Mouse (Mus musculus) thymus, postnatal 25 days (tissue): Measurements from ENCODE around the gene Ctbs.
A peak's percentile ranks its signal among the peaks of the same experiment; 100 is the strongest.

Source experiments
- DNase-seq: peaks from one replicate; pipeline ENCODE4 v3.0.0; 2022

Ctbs gene

GRCm38 (mm10) chr3:146433681-146434350 lies 15.8 kb upstream of the Ctbs start:
- DNase-seq: no peak

GRCm38 (mm10) chr3:146434686-146435085 lies 14.9 kb upstream of the Ctbs start:
- no peak for DNase-seq

GRCm38 (mm10) chr3:146435533-146435932 lies 14.1 kb upstream of the Ctbs start:
- DNase-seq: no peak

- no peak for DNase-seq
These were observed 13.5 kb upstream of the Ctbs start for GRCm38 (mm10) chr3:146436114-146436513.

GRCm38 (mm10) chr3:146440011-146440410 lies 9.6 kb upstream of the Ctbs start:
- no peak for DNase-seq

GRCm38 (mm10) chr3:146440422-146440821 lies 9.2 kb upstream of the Ctbs start:
- no peak for DNase-seq

- DNase-seq: no peak
These were observed 7.1 kb upstream of the Ctbs start for GRCm38 (mm10) chr3:146442484-146442883.

- no peak for DNase-seq
These were observed 6.7 kb upstream of the Ctbs start for GRCm38 (mm10) chr3:146442936-146443335.

GRCm38 (mm10) chr3:146443380-146443779 lies 6.2 kb upstream of the Ctbs start:
- no peak for DNase-seq

GRCm38 (mm10) chr3:146444880-146445279 lies 4.7 kb upstream of the Ctbs start:
- DNase-seq: no peak

GRCm38 (mm10) chr3:146447156-146447555 lies 2.4 kb upstream of the Ctbs start:
- no peak for DNase-seq

- no peak for DNase-seq
These were observed 2.0 kb upstream of the Ctbs start for GRCm38 (mm10) chr3:146447598-146447997.

GRCm38 (mm10) chr3:146448372-146448771 lies 1.2 kb upstream of the Ctbs start:
- DNase-seq: no peak

- DNase-seq: no peak
These were observed 626 bp upstream of the Ctbs start for GRCm38 (mm10) chr3:146448969-146449368.

GRCm38 (mm10) chr3:146450371-146450841 lies 811 bp downstream of the Ctbs start:
- DNase-seq: peak; percentile 94

- no peak for DNase-seq
These were observed 1.8 kb downstream of the Ctbs start for GRCm38 (mm10) chr3:146451375-146451774.

- DNase-seq: no peak
These were observed 13.3 kb downstream of the Ctbs start for GRCm38 (mm10) chr3:146462939-146463338.

GRCm38 (mm10) chr3:146469226-146469625 lies 19.6 kb downstream of the Ctbs start:
- DNase-seq: no peak

GRCm38 (mm10) chr3:146472657-146473056 lies 23.1 kb downstream of the Ctbs start:
- no peak for DNase-seq

- DNase-seq: no peak
These were observed 24.1 kb downstream of the Ctbs start for GRCm38 (mm10) chr3:146473741-146474140.

GRCm38 (mm10) chr3:146474428-146474827 lies 24.8 kb downstream of the Ctbs start:
- no peak for DNase-seq

GRCm38 (mm10) chr3:146482044-146482443 lies 32.4 kb downstream of the Ctbs start:
- no peak for DNase-seq

- no peak for DNase-seq
These were observed 36.9 kb downstream of the Ctbs start for GRCm38 (mm10) chr3:146486464-146486863.

GRCm38 (mm10) chr3:146494941-146495340 lies 45.3 kb downstream of the Ctbs start:
- no peak for DNase-seq

- no peak for DNase-seq
These were observed 49.4 kb downstream of the Ctbs start for GRCm38 (mm10) chr3:146498989-146499388.
